ENCODE assay signal across 17 mouse cellular contexts in genomic region chr6:65164137-65164536, GRCm38 (mm10). TPM values are rescaled to one million over a fixed set of nuclear protein-coding genes. Genes with fewer than 3 reads are reported as not detected.
DNase-seq lines count a peak whose midpoint lies in the region; ATAC-seq lines count a peak whose summit lies in the region.
"Had no signal": no experiment of that assay in that cellular context is flagged by ENCODE, and none has a peak within 500 bp of the region (broad histone marks: within the 10 kb centered on the region; RNA-seq: fewer than 3 reads in every experiment).

No protein-coding gene starts in this region.

- no peak overlapping the region for H3K4me2 ChIP-seq in neural tube, embryonic 15.5 days
- H3K4me2 ChIP-seq: embryonic facial prominence, embryonic 13.5 days; midbrain, embryonic 13.5 days had no signal

- H3K36me3 ChIP-seq in heart, embryonic 10.5 days, result no peaks in the 10 kb centered on the region
- H3K36me3 ChIP-seq in neural tube, embryonic 15.5 days, result no peaks in the 10 kb centered on the region
- H3K36me3 ChIP-seq: embryonic facial prominence, embryonic 13.5 days; forebrain, embryonic 10.5 days; midbrain, embryonic 13.5 days had no signal

- H3K4me3 ChIP-seq in heart, embryonic 10.5 days, result no peak overlapping the region
- H3K4me3 ChIP-seq in neural tube, embryonic 15.5 days (replicated peaks), result no peak overlapping the region
- H3K4me3 ChIP-seq: embryonic facial prominence, embryonic 13.5 days; forebrain, embryonic 10.5 days; midbrain, embryonic 13.5 days had no signal

- ATAC-seq in neural tube, embryonic 15.5 days (ENCODE audit: low FRiP score), result no peak
- peak; percentile 70 for ATAC-seq in granulocyte monocyte progenitor cell, adult 5-6 weeks (replicated peaks; ENCODE audit: poor library complexity, severe bottlenecking)
- peak; percentile 65 for ATAC-seq in megakaryocyte progenitor cell, adult 5-6 weeks (replicated peaks; ENCODE audit: poor library complexity)
- ATAC-seq: intestine, embryonic 16.5 days; midbrain, embryonic 13.5 days had no signal

- H3K27me3 ChIP-seq in heart, embryonic 10.5 days (ENCODE audit: insufficient read depth, poor library complexity, severe bottlenecking), result no peaks in the 10 kb centered on the region
- no peaks in the 10 kb centered on the region for H3K27me3 ChIP-seq in neural tube, embryonic 15.5 days (replicated peaks)
- H3K27me3 ChIP-seq: embryonic facial prominence, embryonic 13.5 days; midbrain, embryonic 13.5 days had no signal

- no peak overlapping the region for H3K9ac ChIP-seq in neural tube, embryonic 15.5 days (replicated peaks)
- H3K9ac ChIP-seq: embryonic facial prominence, embryonic 13.5 days; midbrain, embryonic 13.5 days had no signal

- peak overlapping the region; percentile 42; the same call in 1 of the 2 replicates for H3K27ac ChIP-seq in heart, embryonic 10.5 days
- H3K27ac ChIP-seq in neural tube, embryonic 15.5 days (replicated peaks), result 0 out of 2 replicates have a peak overlapping the region, but pooled peaks have one; percentile 28
- H3K27ac ChIP-seq: embryonic facial prominence, embryonic 13.5 days; forebrain, embryonic 10.5 days; midbrain, embryonic 13.5 days had no signal

- peaks cover 5% of the 10 kb centered on the region; the same call in 1 of the 2 replicates for H3K4me1 ChIP-seq in heart, embryonic 10.5 days
- H3K4me1 ChIP-seq in neural tube, embryonic 15.5 days, result no peaks in the 10 kb centered on the region
- H3K4me1 ChIP-seq: embryonic facial prominence, embryonic 13.5 days had no signal

- no peak for DNase-seq in heart, embryonic 10.5 days (ENCODE audit: low spot score)
- DNase-seq in heart, postnatal 4 days, result no peak
- DNase-seq in neural tube, embryonic 10.5 days (ENCODE audit: extremely low spot score, low spot score), result no peak
- no peak for DNase-seq in retina, postnatal 1 day
- DNase-seq in thymus, postnatal 36 days, result no peak
- DNase-seq: adrenal gland, postnatal 25 days; cerebellum, adult 11 months; cerebellum, postnatal 36 days; kidney, postnatal 14 days; thymus, adult 2 months had no signal

- H3K9me3 ChIP-seq in heart, embryonic 10.5 days, result no peaks in the 10 kb centered on the region
- no peaks in the 10 kb centered on the region for H3K9me3 ChIP-seq in neural tube, embryonic 15.5 days (replicated peaks)
- H3K9me3 ChIP-seq: forebrain, embryonic 10.5 days; midbrain, embryonic 13.5 days had no signal

- WGBS in heart, embryonic 10.5 days, result 72% methylated on average over 6 of the region's 6 CpGs
- WGBS in neural tube, embryonic 15.5 days, result 82% methylated on average over 6 of the region's 6 CpGs

RNA-seq across cellular contexts. Expression of gene Hpgds, which starts 19.4 kb away (rescaled TPM):
- 0.54 and 1.4 TPM in 2 replicates for polyA plus RNA-seq in heart, embryonic 10.5 days (2016; fragmentation: Nextera tagmentation; extraction: Ambion mirVana)
- 1 to 10 TPM; 1.0 to 1.1 TPM for total RNA-seq in heart, postnatal 4 days (2021)
- polyA plus RNA-seq in neural tube, embryonic 15.5 days (2015; fragmentation: Nextera tagmentation; extraction: Ambion mirVana), result 5.0 and 6.0 TPM in 2 replicates
- 0.38 TPM in 1 of 2 replicates, not detected in the other for total RNA-seq in granulocyte monocyte progenitor cell, adult 5-6 weeks (2014; fragmentation: Nextera tagmentation)
- 1.6 TPM in 1 of 2 replicates, not detected in the other for total RNA-seq in granulocyte monocyte progenitor cell, adult 5-6 weeks (2017)
- total RNA-seq in megakaryocyte progenitor cell, adult 5-6 weeks (2015), result 0.30 and 1.3 TPM in 2 replicates
- total RNA-seq in megakaryocyte progenitor cell, adult 5-6 weeks (2017), result 0.37 and 0.84 TPM in 2 replicates
